Mouse (Mus musculus) lung, adult 2 months (tissue): ENCODE results near the gene Thbs2. TPM values are rescaled to one million over a fixed set of nuclear protein-coding genes. Genes with fewer than 3 reads are reported as not detected.

Experiments
- DNase-seq: peaks from one replicate; pipeline ENCODE4 v3.0.0; 2022
- H3K4me1 ChIP-seq: fragments of 200-500 bp; 2 replicates; pipeline ENCODE4 v1.6.1; 2011; ENCODE audit warnings: low read length; ENCODE audit not compliant: control insufficient read depth, insufficient read depth
- H3K4me3 ChIP-seq: fragments of 200-500 bp; replicated peaks from 2 replicates; pipeline ENCODE3; 2011; ENCODE audit warnings: low read depth, mild to moderate bottlenecking, control low read depth, low read length; ENCODE audit errors: extremely low read depth
- CTCF ChIP-seq: fragments of 200-500 bp; IDR thresholded peaks from 2 replicates; pipeline ENCODE4 v1.5.1; 2011; ENCODE audit warnings: mild to moderate bottlenecking, low read length, control low read depth; ENCODE audit not compliant: insufficient read depth
- POLR2A ChIP-seq: fragments of 200-500 bp; IDR thresholded peaks from 2 replicates; pipeline ENCODE4 v1.6.1; 2011; ENCODE audit warnings: low read depth, mild to moderate bottlenecking, control low read depth, low read length, borderline replicate concordance; ENCODE audit errors: extremely low read depth
- WGBS: fragments of 180-500 bp; shearing (Covaris S2); methylation state at CpG from one replicate; pipeline ENCODE4 v1.1.7; 2018; 5-methylcytosine and 5-hydroxymethylcytosine counted together
- polyA plus RNA-seq: library from polyadenylated mRNA; depleted of rRNA; stranded (reverse); fragments of >200 nt; gene quantifications from 2 replicates; pipeline ENCODE4 v1.2.3, GENCODE M21; 2012

The Thbs2 gene
- polyA plus RNA-seq, 1 experiment: 3.5 TPM

DNA sequence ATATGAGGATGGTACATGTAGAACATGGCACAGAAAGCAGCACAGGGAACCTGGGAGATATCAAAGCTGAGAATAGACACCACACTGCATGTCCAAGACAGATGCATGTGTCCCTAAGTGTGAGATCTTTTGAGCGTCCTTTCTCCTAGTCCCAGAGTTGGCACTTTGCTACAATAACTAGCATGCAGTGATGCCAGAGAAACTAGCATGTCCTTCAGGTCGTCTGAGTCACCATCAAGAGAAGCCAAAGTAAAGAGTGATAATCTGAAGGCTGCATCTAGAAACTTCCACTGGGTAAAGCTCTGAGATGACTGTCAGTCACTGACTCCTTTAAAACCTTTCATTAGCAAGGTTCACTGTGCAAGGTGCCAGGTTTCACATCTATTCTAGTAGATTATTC lies 7.9 kb upstream of the Thbs2 start:
- Histone ChIP-seq H3K4me3 (no peak overlapping the region), H3K4me1 (no peaks in the 10 kb centered on the region)
- DNase-seq: no peak
- TF ChIP-seq CTCF (no peak), POLR2A (no peak)
- WGBS: 54% methylated on average over 2 of the region's 2 CpGs

- TF ChIP-seq CTCF: no peak
- TF ChIP-seq POLR2A: no peak
- no peak for DNase-seq
- Histone ChIP-seq H3K4me1 (no peaks in the 10 kb centered on the region; the same call in 1 of the 2 replicates), H3K4me3 (no peak overlapping the region)
- WGBS: 61% methylated on average over 5 of the region's 5 CpGs
These were observed 6.2 kb upstream of the Thbs2 start for GRCm38 (mm10) chr17:14700204-14700603.

- no peak for TF ChIP-seq POLR2A
- TF ChIP-seq CTCF: no peak
- H3K4me3 ChIP-seq: no peak overlapping the region
- no peak for DNase-seq
- no peaks in the 10 kb centered on the region; the same call in 1 of the 2 replicates for H3K4me1 ChIP-seq
- WGBS: 71% methylated on average over 6 of the region's 6 CpGs
These were observed 4.2 kb upstream of the Thbs2 start for GRCm38 (mm10) chr17:14698188-14698587.

- WGBS: 43% methylated on average over 6 of the region's 6 CpGs
- TF ChIP-seq CTCF: no peak
- no peak for TF ChIP-seq POLR2A
- H3K4me3 ChIP-seq: no peak overlapping the region
- no peaks in the 10 kb centered on the region; the same call in 1 of the 2 replicates for H3K4me1 ChIP-seq
- no peak for DNase-seq
These were observed 3.1 kb upstream of the Thbs2 start for GRCm38 (mm10) chr17:14697096-14697495.

DNA sequence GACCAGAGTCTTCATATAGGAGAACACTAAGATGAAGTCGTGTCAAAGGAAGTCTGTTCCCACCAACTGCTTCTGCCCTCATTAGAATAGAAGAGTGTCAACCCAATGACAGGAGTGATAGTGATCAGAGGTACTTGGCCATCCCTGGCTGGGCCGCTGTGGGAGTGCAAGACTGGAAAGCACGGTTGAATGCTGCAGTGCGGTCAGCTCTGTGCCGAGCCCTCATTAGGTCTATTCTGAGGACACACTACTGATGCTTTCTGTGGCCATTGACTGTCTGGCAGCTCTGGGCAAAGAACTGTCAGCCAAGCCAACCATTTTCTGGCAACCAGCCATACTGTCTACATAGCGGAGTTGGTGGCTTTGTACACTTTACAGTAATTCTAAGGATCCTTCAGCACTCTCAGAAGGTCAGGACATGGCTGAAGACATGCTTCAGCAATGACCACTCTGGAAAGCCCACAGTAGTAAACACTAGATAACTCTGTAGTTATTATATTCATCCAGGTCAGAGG lies 2.3 kb upstream of the Thbs2 start:
- no peaks in the 10 kb centered on the region; the same call in 1 of the 2 replicates for H3K4me1 ChIP-seq
- H3K4me3 ChIP-seq: no peak overlapping the region
- DNase-seq: no peak
- 75% methylated on average over 6 of the region's 6 CpGs for WGBS
- no peak for TF ChIP-seq CTCF
- no peak for TF ChIP-seq POLR2A

DNA sequence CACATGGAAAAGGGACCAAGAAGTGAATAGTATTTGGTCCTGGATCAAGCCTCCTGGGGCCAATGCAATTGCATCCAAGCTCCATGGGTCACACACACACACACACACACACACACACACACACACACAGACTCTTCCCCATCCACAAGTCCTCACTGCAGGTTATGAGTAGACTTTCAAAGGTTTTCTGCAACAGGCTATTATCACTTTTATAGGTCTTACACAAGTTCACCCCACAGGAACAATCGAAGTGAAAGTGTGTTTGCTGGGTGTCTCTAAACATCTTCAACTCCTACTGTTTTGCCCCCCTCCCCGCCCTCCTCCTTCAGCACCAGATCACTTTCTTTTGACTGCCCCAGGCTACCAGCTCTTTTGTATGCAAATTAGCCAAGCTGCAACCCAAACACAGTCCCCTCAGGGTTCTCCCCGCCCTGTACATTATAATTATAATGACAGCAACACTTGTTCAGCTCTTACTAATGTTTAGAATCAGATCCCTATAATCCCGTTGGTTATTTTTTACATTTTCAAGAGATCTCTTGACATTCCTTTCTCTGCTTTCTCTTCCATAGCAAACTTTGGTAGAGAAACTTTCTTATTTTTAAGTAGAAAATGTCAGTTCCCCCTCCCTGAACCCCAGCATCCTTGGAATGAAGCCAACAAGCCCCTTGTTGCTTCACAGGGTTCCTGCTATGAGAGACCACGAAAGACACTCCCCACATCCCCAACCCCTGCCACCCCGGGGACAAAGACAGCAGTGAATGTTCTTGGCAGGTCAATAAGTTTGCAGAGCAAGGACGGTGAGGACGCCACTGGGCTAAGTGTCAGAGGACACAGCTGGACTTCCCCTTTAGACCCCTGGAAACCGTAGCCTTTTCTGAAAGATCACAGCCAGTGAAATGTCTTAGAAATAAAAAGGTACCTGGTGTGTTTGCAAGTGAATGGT lies 714 bp downstream of the Thbs2 start:
- H3K4me3 ChIP-seq: no peak overlapping the region
- DNase-seq: no peak
- WGBS: 24% methylated on average over 9 of the region's 9 CpGs
- no peaks in the 10 kb centered on the region; the same call in 1 of the 2 replicates for H3K4me1 ChIP-seq
- no peak for TF ChIP-seq CTCF
- no peak for TF ChIP-seq POLR2A

- Histone ChIP-seq H3K4me1 (no peaks in the 10 kb centered on the region; the same call in 1 of the 2 replicates), H3K4me3 (no peak overlapping the region)
- WGBS: 63% methylated on average over 6 of the region's 6 CpGs
- TF ChIP-seq CTCF: no peak
- no peak for TF ChIP-seq POLR2A
- DNase-seq: no peak
These were observed 2.1 kb downstream of the Thbs2 start for GRCm38 (mm10) chr17:14691901-14692300.

DNA sequence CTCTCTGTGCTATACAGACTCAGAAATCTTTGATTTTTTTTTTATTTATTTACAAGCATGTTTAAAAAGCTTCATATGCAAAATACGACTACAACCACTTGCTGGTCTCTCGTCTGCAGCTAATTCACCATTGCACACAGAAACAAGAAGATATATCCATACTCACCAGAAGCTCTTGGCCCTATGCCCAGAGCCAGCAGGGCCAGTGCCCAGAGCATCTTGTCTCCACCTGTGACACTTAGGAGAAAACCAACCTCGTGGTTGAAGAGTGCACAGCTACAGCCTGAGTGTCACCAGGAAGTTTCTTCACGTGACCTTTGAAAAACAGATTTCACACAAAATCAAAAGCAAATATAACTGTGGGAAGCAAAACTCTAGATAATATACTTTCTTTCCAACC lies 2.8 kb downstream of the Thbs2 start:
- H3K4me1 ChIP-seq: no peaks in the 10 kb centered on the region
- 54% methylated on average over 4 of the region's 4 CpGs for WGBS
- TF ChIP-seq CTCF (no peak), POLR2A (no peak)
- H3K4me3 ChIP-seq: no peak overlapping the region
- DNase-seq: no peak

DNA sequence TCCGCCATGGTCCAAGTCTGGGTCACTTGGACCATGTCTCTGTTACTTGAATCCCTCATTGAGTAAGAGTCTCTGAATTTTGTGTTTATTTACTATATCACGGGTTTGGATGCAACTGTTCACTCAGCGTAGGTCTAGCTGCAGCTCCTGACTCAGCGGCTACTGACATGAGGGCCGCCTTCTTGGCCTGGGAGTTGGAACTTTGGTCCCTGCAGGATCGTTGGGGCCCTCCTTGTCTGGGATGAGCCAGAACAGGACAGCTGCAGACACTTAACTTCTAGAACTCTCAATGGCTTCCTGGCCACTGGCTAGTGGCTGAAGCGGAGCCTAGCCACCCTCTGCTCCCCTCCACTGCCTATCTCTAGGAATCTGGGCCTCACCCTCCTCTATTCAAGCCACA lies 11.2 kb downstream of the Thbs2 start:
- no peak overlapping the region for H3K4me3 ChIP-seq
- no peak for DNase-seq
- no peak for TF ChIP-seq POLR2A
- no peak for TF ChIP-seq CTCF
- WGBS: 88% methylated on average over 7 of the region's 7 CpGs
- H3K4me1 ChIP-seq: no peaks in the 10 kb centered on the region

DNA sequence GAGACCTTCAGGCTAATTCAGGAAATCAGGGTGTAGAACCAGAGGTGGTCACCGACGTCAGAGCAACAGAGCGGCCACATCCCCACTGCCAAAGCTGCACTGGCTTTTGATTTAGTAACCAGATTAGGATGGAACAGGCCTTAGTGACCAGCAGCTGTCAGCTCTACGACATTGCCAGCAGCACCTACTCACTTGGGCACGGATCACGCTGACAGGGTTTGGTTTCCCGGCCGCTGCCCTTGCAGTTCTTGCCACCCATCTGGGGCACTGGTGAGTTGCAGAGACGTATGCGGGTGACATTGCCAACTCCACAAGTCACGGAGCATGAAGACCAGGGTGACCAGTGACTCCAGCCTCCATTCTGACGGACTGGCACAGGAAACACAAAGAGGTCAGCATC lies 13.0 kb downstream of the Thbs2 start:
- DNase-seq: no peak
- Histone ChIP-seq H3K4me1 (no peaks in the 10 kb centered on the region), H3K4me3 (no peak overlapping the region)
- 90% methylated on average over 12 of the region's 12 CpGs for WGBS
- TF ChIP-seq CTCF (no peak), POLR2A (no peak)
